Mouse (Mus musculus): ENCODE measurements around the gene Gm21083.
"Not testable (repeated sequence)": the region's sequence is repeated elsewhere in the genome, so short reads cannot be mapped to it uniquely, and the experiment has no call there.

Gm21083 gene

GRCm38 (mm10) chr5:15628136-15628535 is 51.0 kb downstream of the Gm21083 start:
- DNase-seq (ENCODE audit: low spot score in 2 of 2), result not testable (repeated sequence)

GRCm38 (mm10) chr5:15630068-15630467 is 52.9 kb downstream of the Gm21083 start:
- DNase-seq (ENCODE audit: low spot score in 2 of 2), result not testable (repeated sequence)

Data from cerebellum, postnatal 4 days (tissue).